Mouse (Mus musculus) right cerebral cortex, adult 18-20 months (tissue): ENCODE results near the gene St7.

Source experiments
- DNase-seq: peaks from one replicate; pipeline ENCODE4 v3.0.0; 2022; ENCODE audit warnings: mixed read lengths

St7 gene

GRCm38 (mm10) chr6:17769972-17770644 is 77.4 kb downstream of the St7 start:
- DNase-seq: no peak

GRCm38 (mm10) chr6:17770645-17771345 is 78.1 kb downstream of the St7 start:
- DNase-seq: no peak

- no peak for DNase-seq
These were observed 78.7 kb downstream of the St7 start for GRCm38 (mm10) chr6:17771456-17771855.

GRCm38 (mm10) chr6:17772514-17772913 is 79.8 kb downstream of the St7 start:
- no peak for DNase-seq

GRCm38 (mm10) chr6:17776041-17776440 is 83.3 kb downstream of the St7 start:
- DNase-seq: no peak

GRCm38 (mm10) chr6:17777018-17777799 is 84.5 kb downstream of the St7 start:
- no peak for DNase-seq

- DNase-seq: no peak
These were observed 86.0 kb downstream of the St7 start for GRCm38 (mm10) chr6:17778648-17779202.

- DNase-seq: no peak
These were observed 90.8 kb downstream of the St7 start for GRCm38 (mm10) chr6:17783511-17783910.

- DNase-seq: no peak
These were observed 91.8 kb downstream of the St7 start for GRCm38 (mm10) chr6:17784523-17784922.

- no peak for DNase-seq
These were observed 92.5 kb downstream of the St7 start for GRCm38 (mm10) chr6:17785248-17785647.

GRCm38 (mm10) chr6:17787810-17788209 is 95.1 kb downstream of the St7 start:
- DNase-seq: no peak

- DNase-seq: no peak
These were observed 97.5 kb downstream of the St7 start for GRCm38 (mm10) chr6:17790251-17790650.

- no peak for DNase-seq
These were observed 100.7 kb downstream of the St7 start for GRCm38 (mm10) chr6:17793471-17793870.

GRCm38 (mm10) chr6:17797271-17797713 is 104.6 kb downstream of the St7 start:
- DNase-seq: no peak

- no peak for DNase-seq
These were observed 108.0 kb downstream of the St7 start for GRCm38 (mm10) chr6:17800694-17801093.

- DNase-seq: no peak
These were observed 111.7 kb downstream of the St7 start for GRCm38 (mm10) chr6:17804468-17804867.

- DNase-seq: no peak
These were observed 113.8 kb downstream of the St7 start for GRCm38 (mm10) chr6:17806569-17806968.

- DNase-seq: no peak
These were observed 118.3 kb downstream of the St7 start for GRCm38 (mm10) chr6:17811063-17811462.

GRCm38 (mm10) chr6:17811531-17811930 is 118.8 kb downstream of the St7 start:
- DNase-seq: no peak

GRCm38 (mm10) chr6:17814074-17814649 is 121.4 kb downstream of the St7 start:
- no peak for DNase-seq

- DNase-seq: no peak
These were observed 124.2 kb downstream of the St7 start for GRCm38 (mm10) chr6:17816865-17817435.

- no peak for DNase-seq
These were observed 130.9 kb downstream of the St7 start for GRCm38 (mm10) chr6:17823614-17824013.

- DNase-seq: no peak
These were observed 132.0 kb downstream of the St7 start for GRCm38 (mm10) chr6:17824735-17825134.
